Mouse (Mus musculus): Measurements from ENCODE around the gene Hipk4. TPM values are rescaled to one million over a fixed set of nuclear protein-coding genes. Genes with fewer than 3 reads are reported as not detected.

The Hipk4 gene
- polyA plus RNA-seq, 1 experiment from 2014 or later: 0.33 TPM

DNA sequence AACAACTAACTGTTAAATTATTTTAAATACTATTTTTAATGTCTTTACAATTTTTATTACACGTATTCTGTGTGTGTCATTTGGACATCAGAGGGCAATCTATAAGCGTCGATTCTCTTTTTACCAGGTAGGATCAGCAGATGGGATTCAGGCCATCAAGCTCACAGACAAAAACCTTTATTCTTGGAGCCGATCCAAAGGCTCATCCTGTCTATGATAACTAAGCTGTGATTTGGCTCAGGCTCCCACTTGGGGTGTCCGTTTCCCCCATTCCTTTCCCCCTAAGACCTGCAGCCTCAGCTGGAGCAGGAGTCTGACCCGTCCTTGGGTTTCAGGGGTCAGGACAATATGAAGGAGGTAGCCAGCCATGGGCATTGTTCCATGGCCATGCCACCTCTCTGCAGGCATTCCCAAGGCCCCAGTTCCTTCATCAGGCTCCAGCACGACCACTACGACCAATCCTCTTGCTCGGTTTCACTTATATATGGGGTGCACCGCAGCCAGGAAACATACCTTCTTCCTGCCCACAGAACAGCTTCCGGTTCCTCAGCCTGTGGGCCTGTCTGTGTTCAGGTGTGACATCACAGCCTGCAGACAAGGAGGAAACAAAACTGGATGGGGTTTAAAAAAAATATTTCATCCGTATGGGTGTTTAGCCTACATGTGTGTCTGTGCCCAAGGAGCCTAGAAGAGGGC is 21.8 kb downstream of the Hipk4 start:
- Histone ChIP-seq H3K4me3 (no peak overlapping the region), H3K9me3 (replicated peaks) (no peaks in the 10 kb centered on the region), H3K27ac (replicated peaks) (no peak overlapping the region), H3K4me1 (peaks cover 19% of the 10 kb centered on the region), H3K27me3 (ENCODE audit: low read depth, poor library complexity, severe bottlenecking) (no peaks in the 10 kb centered on the region), H3K36me3 (0 out of 2 replicates have a peak, but pooled peaks cover 5% of the 10 kb centered on the region)
- no peak for DNase-seq (ENCODE audit: low spot score)
- WGBS: 89% methylated on average over 12 of the region's 12 CpGs

DNA sequence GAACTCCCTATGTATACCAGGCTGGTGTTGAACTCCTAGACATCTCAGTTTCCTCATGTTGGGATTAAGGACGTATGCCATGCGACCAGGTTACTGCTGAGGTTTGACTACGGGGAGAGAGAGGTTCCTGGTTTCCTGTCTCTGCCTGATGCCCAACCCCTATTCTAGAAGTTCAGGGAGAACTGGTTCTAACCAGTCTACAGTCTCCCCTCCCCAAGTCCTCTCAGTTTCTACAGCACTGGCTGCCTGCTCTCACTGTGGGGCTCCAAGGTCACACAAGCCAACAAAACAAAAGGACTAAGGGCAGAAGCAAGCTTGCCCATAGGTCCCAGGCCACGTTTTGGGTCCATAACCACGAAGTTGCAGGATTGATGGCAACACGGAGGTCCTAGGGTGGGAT is 26.5 kb downstream of the Hipk4 start:
- Histone ChIP-seq H3K36me3 (no peaks in the 10 kb centered on the region; the same call in 1 of the 2 replicates), H3K27me3 (ENCODE audit: low read depth, poor library complexity, severe bottlenecking) (no peaks in the 10 kb centered on the region), H3K27ac (replicated peaks) (no peak overlapping the region), H3K4me1 (peaks cover 27% of the 10 kb centered on the region), H3K4me3 (no peak overlapping the region), H3K9me3 (replicated peaks) (no peaks in the 10 kb centered on the region)
- 77% methylated on average over 6 of the region's 6 CpGs for WGBS
- no peak for DNase-seq (ENCODE audit: low spot score)

GRCm38 (mm10) chr7:27552070-27552469 is 29.0 kb downstream of the Hipk4 start:
- whole genome bisulfite sequencing: 58% methylated on average over 5 of the region's 5 CpGs
- no peaks in the 10 kb centered on the region for H3K9me3 ChIP-seq (replicated peaks)
- peaks cover 30% of the 10 kb centered on the region for H3K4me1 ChIP-seq
- peaks cover 20% of the 10 kb centered on the region for H3K36me3 ChIP-seq
- no peak for DNase-seq (ENCODE audit: low spot score)
- peak overlapping the region; percentile 84 for H3K4me3 ChIP-seq
- H3K27me3 ChIP-seq (ENCODE audit: low read depth, poor library complexity, severe bottlenecking): no peaks in the 10 kb centered on the region
- no peak overlapping the region for H3K27ac ChIP-seq (replicated peaks)

DNA sequence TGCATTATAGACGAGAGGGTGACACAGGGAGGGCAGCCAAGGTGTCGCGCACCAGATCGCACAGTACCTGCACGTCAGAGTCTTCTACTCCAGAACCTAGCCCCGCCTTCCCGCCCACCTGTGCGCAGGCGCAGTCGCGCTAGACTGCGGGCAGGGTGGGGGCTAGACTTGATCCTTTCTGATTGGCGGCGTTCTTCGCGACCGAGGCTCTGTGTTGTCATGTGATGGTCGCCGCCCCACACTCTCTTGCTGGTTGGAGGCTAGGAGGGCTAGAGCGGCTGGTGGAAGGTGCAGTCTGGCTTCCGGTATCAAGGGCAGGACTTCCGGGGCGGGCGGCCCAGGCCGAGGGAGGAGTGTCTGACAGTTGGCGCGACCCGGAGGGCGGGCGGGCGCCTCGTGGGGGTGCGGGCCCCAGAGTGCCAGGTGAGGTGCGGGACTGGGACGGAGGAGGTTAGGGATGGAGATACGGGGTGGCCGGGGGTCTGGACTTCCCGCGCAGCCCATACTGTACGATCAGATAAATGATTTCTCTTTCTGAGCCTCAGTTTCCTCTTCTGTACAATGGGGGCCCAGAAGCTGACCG is 30.0 kb downstream of the Hipk4 start, which contains the start of the genes Pld3 and 2310022A10Rik:
Gene Pld3 (minus strand): TSS at position 288 of the 583 bp plus-strand sequence.
Gene 2310022A10Rik (plus strand): TSS at position 303 of the 583 bp plus-strand sequence.
- Histone ChIP-seq H3K27me3 (ENCODE audit: low read depth, poor library complexity, severe bottlenecking) (no peaks in the 10 kb centered on the region), H3K9me3 (replicated peaks) (no peaks in the 10 kb centered on the region), H3K4me1 (peaks cover 30% of the 10 kb centered on the region), H3K4me3 (peak within 1 kb of the TSS; percentile 84), H3K36me3 (peaks cover 20% of the 10 kb centered on the region), H3K27ac (replicated peaks) (peak within 1 kb of the TSS; percentile 84)
- 0% methylated on average over 41 of the region's 41 CpGs for WGBS
- DNase-seq (ENCODE audit: low spot score): peak; percentile 97

GRCm38 (mm10) chr7:27560291-27560887 is 37.3 kb downstream of the Hipk4 start:
- 81% methylated on average over 8 of the region's 8 CpGs for WGBS
- H3K4me3 ChIP-seq: no peak overlapping the region
- peaks cover 83% of the 10 kb centered on the region for H3K36me3 ChIP-seq
- H3K4me1 ChIP-seq: peaks cover 4% of the 10 kb centered on the region; the same call in 1 of the 2 replicates
- no peaks in the 10 kb centered on the region for H3K9me3 ChIP-seq (replicated peaks)
- no peak overlapping the region for H3K27ac ChIP-seq (replicated peaks)
- DNase-seq (ENCODE audit: low spot score): no peak
- H3K27me3 ChIP-seq (ENCODE audit: low read depth, poor library complexity, severe bottlenecking): no peaks in the 10 kb centered on the region

- Histone ChIP-seq H3K36me3 (peaks cover 83% of the 10 kb centered on the region), H3K27me3 (ENCODE audit: low read depth, poor library complexity, severe bottlenecking) (no peaks in the 10 kb centered on the region), H3K9me3 (replicated peaks) (no peaks in the 10 kb centered on the region), H3K4me3 (no peak overlapping the region), H3K27ac (replicated peaks) (no peak overlapping the region), H3K4me1 (peaks cover 4% of the 10 kb centered on the region; the same call in 1 of the 2 replicates)
- WGBS: 85% methylated on average over 1 of the region's 1 CpGs
- no peak for DNase-seq (ENCODE audit: low spot score)
Observed at GRCm38 (mm10) chr7:27560978-27561377, 37.9 kb downstream of the Hipk4 start.

DNA sequence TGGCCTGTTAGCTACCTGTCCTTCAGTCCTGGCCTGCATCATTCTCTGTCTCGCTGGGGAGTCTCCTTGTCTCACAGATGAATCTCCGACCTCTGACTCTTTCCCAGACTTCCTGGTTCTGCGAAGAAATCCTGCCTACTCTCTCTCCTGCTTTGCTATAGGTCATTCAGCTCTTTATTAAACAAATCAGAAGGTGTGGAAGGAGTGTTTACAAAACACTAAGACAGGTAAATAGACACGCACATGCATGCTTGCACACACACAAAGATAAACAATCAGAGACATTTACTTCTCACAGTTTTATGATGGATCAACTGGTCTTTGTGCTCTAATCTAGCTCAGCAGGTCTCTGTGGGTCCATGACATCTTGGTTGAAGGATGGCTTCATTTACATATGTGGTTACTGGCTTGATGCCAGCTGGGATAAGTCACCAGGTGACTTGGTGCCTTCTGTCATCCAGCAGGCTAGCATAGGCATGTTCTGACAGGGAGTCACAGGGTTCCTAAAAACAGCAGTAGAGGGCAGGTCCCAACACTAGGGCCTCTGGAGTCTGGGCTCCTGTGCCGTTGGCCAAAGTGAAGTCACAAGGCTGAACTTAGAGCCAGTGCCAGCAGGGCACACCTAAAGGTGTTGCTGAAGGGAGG is 46.6 kb downstream of the Hipk4 start:
- DNase-seq (ENCODE audit: low spot score): no peak
- no peak overlapping the region for H3K4me3 ChIP-seq
- H3K27me3 ChIP-seq (ENCODE audit: low read depth, poor library complexity, severe bottlenecking): no peaks in the 10 kb centered on the region
- H3K27ac ChIP-seq (replicated peaks): no peak overlapping the region
- WGBS: 90% methylated on average over 5 of the region's 5 CpGs
- no peaks in the 10 kb centered on the region for H3K4me1 ChIP-seq
- no peaks in the 10 kb centered on the region for H3K9me3 ChIP-seq (replicated peaks)
- peaks cover 90% of the 10 kb centered on the region for H3K36me3 ChIP-seq

GRCm38 (mm10) chr7:27572133-27572532 is 49.1 kb downstream of the Hipk4 start:
- H3K36me3 ChIP-seq: peaks cover 91% of the 10 kb centered on the region
- DNase-seq (ENCODE audit: low spot score): no peak

GRCm38 (mm10) chr7:27574124-27574880 is 51.2 kb downstream of the Hipk4 start:
- H3K9me3 ChIP-seq (replicated peaks): no peaks in the 10 kb centered on the region
- peaks cover 93% of the 10 kb centered on the region for H3K36me3 ChIP-seq
- no peaks in the 10 kb centered on the region for H3K4me1 ChIP-seq
- no peak overlapping the region for H3K27ac ChIP-seq (replicated peaks)
- no peak for DNase-seq (ENCODE audit: low spot score)
- no peak overlapping the region for H3K4me3 ChIP-seq
- 91% methylated on average over 14 of the region's 14 CpGs for WGBS
- no peaks in the 10 kb centered on the region for H3K27me3 ChIP-seq (ENCODE audit: low read depth, poor library complexity, severe bottlenecking)

More at GRCm38 (mm10) chr7:27572133-27572532, 49.1 kb downstream of the Hipk4 start:
- WGBS: 95% methylated on average over 4 of the region's 4 CpGs
- no peak overlapping the region for H3K27ac ChIP-seq (replicated peaks)
- H3K4me3 ChIP-seq: no peak overlapping the region
- no peaks in the 10 kb centered on the region for H3K9me3 ChIP-seq (replicated peaks)
- H3K27me3 ChIP-seq (ENCODE audit: low read depth, poor library complexity, severe bottlenecking): no peaks in the 10 kb centered on the region
- H3K4me1 ChIP-seq: no peaks in the 10 kb centered on the region

- 71% methylated on average over 6 of the region's 6 CpGs for WGBS
- Histone ChIP-seq H3K9me3 (replicated peaks) (no peaks in the 10 kb centered on the region), H3K27ac (replicated peaks) (no peak overlapping the region), H3K4me3 (no peak overlapping the region), H3K36me3 (peaks cover 94% of the 10 kb centered on the region), H3K27me3 (ENCODE audit: low read depth, poor library complexity, severe bottlenecking) (no peaks in the 10 kb centered on the region), H3K4me1 (no peaks in the 10 kb centered on the region)
- peak; percentile 22 for DNase-seq (ENCODE audit: low spot score)
Observed at GRCm38 (mm10) chr7:27576914-27577313, 53.8 kb downstream of the Hipk4 start.

GRCm38 (mm10) chr7:27577589-27577988 is 54.5 kb downstream of the Hipk4 start:
- Histone ChIP-seq H3K27ac (replicated peaks) (no peak overlapping the region), H3K36me3 (peaks cover 94% of the 10 kb centered on the region), H3K4me1 (no peaks in the 10 kb centered on the region), H3K9me3 (replicated peaks) (no peaks in the 10 kb centered on the region), H3K27me3 (ENCODE audit: low read depth, poor library complexity, severe bottlenecking) (no peaks in the 10 kb centered on the region), H3K4me3 (no peak overlapping the region)
- no peak for DNase-seq (ENCODE audit: low spot score)
- 90% methylated on average over 6 of the region's 6 CpGs for WGBS

DNA sequence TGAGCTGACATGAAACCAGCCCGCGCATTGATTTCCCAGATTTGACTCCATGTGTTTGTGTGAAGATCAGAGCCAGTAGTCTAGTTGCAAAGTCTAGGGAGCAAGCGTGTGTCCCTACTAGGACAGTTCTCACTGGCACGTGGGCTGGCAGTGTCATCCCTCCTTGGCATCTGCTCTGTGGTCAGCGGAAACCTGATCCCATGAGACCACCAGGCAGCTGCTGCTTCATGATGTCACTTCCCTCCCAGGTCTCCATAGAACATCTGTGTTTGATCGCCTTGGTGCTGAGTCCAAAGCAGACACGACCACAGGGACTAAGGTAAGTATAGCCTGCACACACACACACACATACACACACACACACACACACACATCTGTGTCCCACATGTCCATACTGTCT is 55.4 kb downstream of the Hipk4 start:
- WGBS: 87% methylated on average over 7 of the region's 7 CpGs

More for the DNA sequence above, 55.4 kb downstream of the Hipk4 start:
- DNase-seq (ENCODE audit: low spot score): no peak
- no peaks in the 10 kb centered on the region for H3K9me3 ChIP-seq (replicated peaks)
- no peak overlapping the region for H3K27ac ChIP-seq (replicated peaks)
- no peak overlapping the region for H3K4me3 ChIP-seq
- no peaks in the 10 kb centered on the region for H3K27me3 ChIP-seq (ENCODE audit: low read depth, poor library complexity, severe bottlenecking)
- peaks cover 98% of the 10 kb centered on the region for H3K36me3 ChIP-seq
- H3K4me1 ChIP-seq: no peaks in the 10 kb centered on the region

Data from midbrain, embryonic 10.5 days (tissue).